Mouse (Mus musculus) frontal cortex, adult (tissue): ENCODE measurements around the gene Wdr24.
"Not testable (repeated sequence)": the region's sequence is repeated elsewhere in the genome, so short reads cannot be mapped to it uniquely, and the experiment has no call there.

Experiments
- ATAC-seq: cut with Nextera tagmentation; 2 replicates; pipeline ENCODE4 v1.9.2; 2017; ENCODE audit warnings: mild to moderate bottlenecking, moderate library complexity, mixed read lengths; ENCODE audit not compliant: low TSS enrichment

The Wdr24 gene

GRCm38 (mm10) chr17:25860832-25861703 lies 37.6 kb downstream of the Wdr24 start, which contains the start of gene Wdr90:
Gene Wdr90 (minus strand): TSS chr17:25861501.
- peak; percentile 97 for ATAC-seq

GRCm38 (mm10) chr17:25861704-25862612 lies 38.5 kb downstream of the Wdr24 start:
- ATAC-seq: peak; percentile 20; the same call in 1 of the 2 replicates

GRCm38 (mm10) chr17:25863681-25864080 lies 40.3 kb downstream of the Wdr24 start:
- no peak for ATAC-seq

- no peak for ATAC-seq
Observed at GRCm38 (mm10) chr17:25864311-25864710, 40.9 kb downstream of the Wdr24 start.

- ATAC-seq: no peak
Observed at GRCm38 (mm10) chr17:25865288-25865687, 41.9 kb downstream of the Wdr24 start.

GRCm38 (mm10) chr17:25866172-25866571 lies 42.7 kb downstream of the Wdr24 start:
- no peak for ATAC-seq

- ATAC-seq: no peak
Observed at GRCm38 (mm10) chr17:25867509-25867835, 44.0 kb downstream of the Wdr24 start.

GRCm38 (mm10) chr17:25867836-25868600 lies 44.6 kb downstream of the Wdr24 start:
- peak; percentile 9 for ATAC-seq

GRCm38 (mm10) chr17:25868601-25869191 lies 45.3 kb downstream of the Wdr24 start, which contains the start of gene Mcrip2:
Gene Mcrip2 (minus strand): TSS chr17:25868764.
- ATAC-seq: peak; percentile 86

GRCm38 (mm10) chr17:25869498-25869897 lies 46.1 kb downstream of the Wdr24 start:
- no peak for ATAC-seq

- no peak for ATAC-seq
Observed at GRCm38 (mm10) chr17:25869954-25870353, 46.5 kb downstream of the Wdr24 start.

- not testable (repeated sequence) for ATAC-seq
Observed at GRCm38 (mm10) chr17:25871566-25871965, 48.1 kb downstream of the Wdr24 start.

GRCm38 (mm10) chr17:25872676-25873075 lies 49.2 kb downstream of the Wdr24 start:
- ATAC-seq: no peak

- ATAC-seq: no peak
Observed at GRCm38 (mm10) chr17:25873405-25874147, 50.1 kb downstream of the Wdr24 start.

- ATAC-seq: no peak
Observed at GRCm38 (mm10) chr17:25874148-25874720, 50.8 kb downstream of the Wdr24 start.

GRCm38 (mm10) chr17:25874721-25875170 lies 51.3 kb downstream of the Wdr24 start, which contains the start of gene Mettl26:
Gene Mettl26 (plus strand): TSS chr17:25875074.
- ATAC-seq: peak; percentile 67

- ATAC-seq: peak; percentile 84
Observed at GRCm38 (mm10) chr17:25875171-25876136, 52.0 kb downstream of the Wdr24 start.

- no peak for ATAC-seq
Observed at GRCm38 (mm10) chr17:25876347-25876915, 53.0 kb downstream of the Wdr24 start.
